Mouse (Mus musculus) heart, embryonic 15.5 days (tissue): ENCODE results near the gene Tmem35b. TPM values are rescaled to one million over a fixed set of nuclear protein-coding genes. Genes with fewer than 3 reads are reported as not detected.

Experiments used
- ATAC-seq: fragments of 200-750 bp; cut with Nextera tagmentation; replicated peaks from 2 replicates; pipeline ENCODE4 v1.8.0; 2017; ENCODE audit warnings: low read depth, moderate TSS enrichment; ENCODE audit not compliant: insufficient number of reproducible peaks, insufficient read depth, low FRiP score
- H3K27ac ChIP-seq: fragments of 300-500 bp; sonication (generic); 2 replicates; pipeline ENCODE4 v1.5.1; 2015; ENCODE audit warnings: mild to moderate bottlenecking, inconsistent platforms
- H3K27me3 ChIP-seq: fragments of 300-500 bp; sonication (generic); 2 replicates; pipeline ENCODE4 v1.6.1; 2015; ENCODE audit warnings: inconsistent platforms
- H3K36me3 ChIP-seq: fragments of 300-500 bp; sonication (generic); 2 replicates; pipeline ENCODE4 v1.6.1; 2015; ENCODE audit warnings: mild to moderate bottlenecking, inconsistent platforms
- H3K4me1 ChIP-seq: fragments of 300-500 bp; sonication (generic); replicated peaks from 2 replicates; pipeline ENCODE4 v1.6.1; 2015; ENCODE audit warnings: inconsistent platforms
- H3K4me2 ChIP-seq: fragments of 300-500 bp; sonication (generic); 2 replicates; pipeline ENCODE4 v1.6.1; 2015; ENCODE audit warnings: inconsistent platforms, mild to moderate bottlenecking, moderate library complexity
- H3K4me3 ChIP-seq: fragments of 300-500 bp; sonication (generic); 2 replicates; pipeline ENCODE4 v1.5.1; 2015; ENCODE audit warnings: mild to moderate bottlenecking, inconsistent platforms
- H3K9ac ChIP-seq: fragments of 300-500 bp; sonication (generic); 2 replicates; pipeline ENCODE4 v1.6.1; 2015; ENCODE audit warnings: mild to moderate bottlenecking, inconsistent platforms
- H3K9me3 ChIP-seq: fragments of 300-500 bp; sonication (generic); replicated peaks from 2 replicates; pipeline ENCODE4 v1.6.1; 2016; ENCODE audit warnings: inconsistent platforms
- WGBS: fragments of 180-500 bp; shearing (Covaris S2); methylation state at CpG from one replicate; pipeline ENCODE4 v1.1.7; 2015; ENCODE audit warnings: mixed read lengths; 5-methylcytosine and 5-hydroxymethylcytosine counted together
- polyA plus RNA-seq: library from polyadenylated mRNA; unstranded; fragments of >200 nt; fragmentation: Nextera tagmentation; extraction: Ambion mirVana; gene quantifications from 2 replicates; pipeline ENCODE4 v1.2.1, GENCODE M21; 2015

The Tmem35b gene
- polyA plus RNA-seq, 1 experiment from 2014 or later, result 11.8 TPM

- H3K27me3 ChIP-seq, result no peaks in the 10 kb centered on the region
- H3K4me1 ChIP-seq, result peaks cover 8% of the 10 kb centered on the region; the same call in 1 of the 2 replicates
- 0 out of 2 replicates have a peak overlapping the region, but pooled peaks have one; percentile 13 for H3K27ac ChIP-seq
- peak; percentile 97 for ATAC-seq
- no peaks in the 10 kb centered on the region for H3K9me3 ChIP-seq
- 2% methylated on average over 35 of the region's 35 CpGs for WGBS
- peak overlapping the region; percentile 70 for H3K4me3 ChIP-seq
- peak overlapping the region; percentile 76 for H3K9ac ChIP-seq
- peak overlapping the region; percentile 83 for H3K4me2 ChIP-seq
- H3K36me3 ChIP-seq, result peaks cover 4% of the 10 kb centered on the region; the same call in 1 of the 2 replicates
Observed at GRCm38 (mm10) chr4:127125834-127126463, 2.5 kb downstream of the Tmem35b start.

GRCm38 (mm10) chr4:127134687-127135086, 11.2 kb downstream of the Tmem35b start:
- H3K9ac ChIP-seq, result no peak overlapping the region
- H3K27ac ChIP-seq, result no peak overlapping the region
- H3K9me3 ChIP-seq, result no peaks in the 10 kb centered on the region
- no peak for ATAC-seq
- no peaks in the 10 kb centered on the region for H3K4me1 ChIP-seq
- H3K27me3 ChIP-seq, result no peaks in the 10 kb centered on the region
- 43% methylated on average over 1 of the region's 1 CpGs for WGBS
- H3K4me3 ChIP-seq, result no peak overlapping the region
- H3K36me3 ChIP-seq, result no peaks in the 10 kb centered on the region
- no peak overlapping the region for H3K4me2 ChIP-seq

GRCm38 (mm10) chr4:127137591-127137990, 14.1 kb downstream of the Tmem35b start:
- Histone ChIP-seq H3K27ac (no peak overlapping the region), H3K4me3 (no peak overlapping the region), H3K9me3 (no peaks in the 10 kb centered on the region), H3K9ac (no peak overlapping the region), H3K27me3 (no peaks in the 10 kb centered on the region), H3K4me1 (no peaks in the 10 kb centered on the region), H3K4me2 (no peak overlapping the region), H3K36me3 (no peaks in the 10 kb centered on the region)
- 72% methylated on average over 5 of the region's 5 CpGs for WGBS
- no peak for ATAC-seq

- WGBS, result 36% methylated on average over 6 of the region's 6 CpGs
- no peaks in the 10 kb centered on the region for H3K36me3 ChIP-seq
- no peaks in the 10 kb centered on the region for H3K4me1 ChIP-seq
- H3K9ac ChIP-seq, result no peak overlapping the region
- H3K4me2 ChIP-seq, result no peak overlapping the region
- ATAC-seq, result no peak
- H3K27ac ChIP-seq, result no peak overlapping the region
- H3K27me3 ChIP-seq, result no peaks in the 10 kb centered on the region
- no peaks in the 10 kb centered on the region for H3K9me3 ChIP-seq
- no peak overlapping the region for H3K4me3 ChIP-seq
Observed at GRCm38 (mm10) chr4:127138486-127138885, 15.0 kb downstream of the Tmem35b start.

- H3K36me3 ChIP-seq, result no peaks in the 10 kb centered on the region
- H3K4me2 ChIP-seq, result no peak overlapping the region
- WGBS, result 75% methylated on average over 13 of the region's 13 CpGs
- no peak overlapping the region for H3K4me3 ChIP-seq
- H3K4me1 ChIP-seq, result no peaks in the 10 kb centered on the region
- no peak overlapping the region for H3K27ac ChIP-seq
- no peak overlapping the region for H3K9ac ChIP-seq
- ATAC-seq, result no peak
- H3K27me3 ChIP-seq, result peaks cover 7% of the 10 kb centered on the region; the same call in 1 of the 2 replicates
- H3K9me3 ChIP-seq, result no peaks in the 10 kb centered on the region
Observed at GRCm38 (mm10) chr4:127150031-127150430, 26.5 kb downstream of the Tmem35b start.

GRCm38 (mm10) chr4:127153345-127153744, 29.9 kb downstream of the Tmem35b start:
- peaks cover 7% of the 10 kb centered on the region; the same call in 1 of the 2 replicates for H3K27me3 ChIP-seq

GRCm38 (mm10) chr4:127155757-127156156, 32.3 kb downstream of the Tmem35b start:
- Histone ChIP-seq H3K27ac (no peak overlapping the region), H3K9me3 (no peaks in the 10 kb centered on the region), H3K4me1 (no peaks in the 10 kb centered on the region), H3K4me3 (no peak overlapping the region), H3K9ac (no peak overlapping the region), H3K27me3 (no peaks in the 10 kb centered on the region), H3K4me2 (no peak overlapping the region), H3K36me3 (no peaks in the 10 kb centered on the region)
- ATAC-seq, result no peak
- WGBS, result 56% methylated on average over 5 of the region's 5 CpGs

More at GRCm38 (mm10) chr4:127153345-127153744, 29.9 kb downstream of the Tmem35b start:
- H3K36me3 ChIP-seq, result no peaks in the 10 kb centered on the region
- no peak overlapping the region for H3K27ac ChIP-seq
- H3K4me1 ChIP-seq, result no peaks in the 10 kb centered on the region
- 54% methylated on average over 1 of the region's 1 CpGs for WGBS
- no peak overlapping the region for H3K9ac ChIP-seq
- H3K4me2 ChIP-seq, result no peak overlapping the region
- no peak for ATAC-seq
- H3K4me3 ChIP-seq, result no peak overlapping the region
- H3K9me3 ChIP-seq, result no peaks in the 10 kb centered on the region

GRCm38 (mm10) chr4:127157746-127158145, 34.3 kb downstream of the Tmem35b start:
- WGBS, result 80% methylated on average over 4 of the region's 4 CpGs
- no peak overlapping the region for H3K4me2 ChIP-seq
- no peaks in the 10 kb centered on the region for H3K9me3 ChIP-seq

GRCm38 (mm10) chr4:127163926-127164325, 40.4 kb downstream of the Tmem35b start:
- ATAC-seq, result no peak
- WGBS, result 53% methylated on average over 8 of the region's 8 CpGs
- H3K4me2 ChIP-seq, result no peak overlapping the region

More at GRCm38 (mm10) chr4:127157746-127158145, 34.3 kb downstream of the Tmem35b start:
- Histone ChIP-seq H3K4me1 (no peaks in the 10 kb centered on the region), H3K27me3 (no peaks in the 10 kb centered on the region), H3K36me3 (no peaks in the 10 kb centered on the region), H3K4me3 (no peak overlapping the region), H3K9ac (no peak overlapping the region), H3K27ac (no peak overlapping the region)
- ATAC-seq, result no peak

GRCm38 (mm10) chr4:127167096-127167495, 43.6 kb downstream of the Tmem35b start:
- Histone ChIP-seq H3K4me2 (no peak overlapping the region), H3K4me1 (peaks cover 18% of the 10 kb centered on the region), H3K27ac (no peak overlapping the region), H3K4me3 (no peak overlapping the region), H3K9ac (no peak overlapping the region), H3K27me3 (peaks cover 67% of the 10 kb centered on the region), H3K36me3 (no peaks in the 10 kb centered on the region), H3K9me3 (no peaks in the 10 kb centered on the region)
- no peak for ATAC-seq
- WGBS, result 73% methylated on average over 5 of the region's 5 CpGs

More at GRCm38 (mm10) chr4:127163926-127164325, 40.4 kb downstream of the Tmem35b start:
- Histone ChIP-seq H3K9me3 (no peaks in the 10 kb centered on the region), H3K4me3 (no peak overlapping the region), H3K9ac (no peak overlapping the region), H3K36me3 (no peaks in the 10 kb centered on the region), H3K27me3 (peaks cover 39% of the 10 kb centered on the region), H3K27ac (no peak overlapping the region), H3K4me1 (peaks cover 11% of the 10 kb centered on the region)

GRCm38 (mm10) chr4:127167731-127168130, 44.2 kb downstream of the Tmem35b start:
- H3K27ac ChIP-seq, result no peak overlapping the region
- H3K9ac ChIP-seq, result no peak overlapping the region
- 15% methylated on average over 8 of the region's 8 CpGs for WGBS
- no peaks in the 10 kb centered on the region for H3K36me3 ChIP-seq
- H3K9me3 ChIP-seq, result no peaks in the 10 kb centered on the region
- no peak for ATAC-seq
- peak overlapping the region; percentile 100 for H3K4me2 ChIP-seq
- peaks cover 74% of the 10 kb centered on the region for H3K27me3 ChIP-seq
- H3K4me1 ChIP-seq, result peaks cover 18% of the 10 kb centered on the region
- peak overlapping the region; percentile 76 for H3K4me3 ChIP-seq
